Mouse (Mus musculus) heart, adult 2 months (tissue): ENCODE data around the gene Fgfr2.

ENCODE experiments used
- CTCF ChIP-seq: fragments of 200-600 bp; IDR thresholded peaks from 2 replicates; pipeline ENCODE4 v1.8.1; 2022; ENCODE audit warnings: antibody characterized with exemption, mild to moderate bottlenecking, moderate library complexity
- EP300 ChIP-seq: fragments of 200-500 bp; IDR thresholded peaks from 2 replicates; pipeline ENCODE4 v1.6.1; 2011; ENCODE audit warnings: low read depth, low read length, control low read depth; ENCODE audit not compliant: insufficient read depth
- POLR2A ChIP-seq: fragments of 200-500 bp; IDR thresholded peaks from 2 replicates; pipeline ENCODE4 v1.6.1; 2011; ENCODE audit warnings: mild to moderate bottlenecking, low read depth, low read length, control low read depth; ENCODE audit not compliant: insufficient read depth

GRCm38 (mm10) chr7:132688721-132689120, 434.4 kb downstream of the Fgfr2 start:
- no peak for TF ChIP-seq POLR2A
- TF ChIP-seq CTCF, result no peak
- no peak for TF ChIP-seq EP300
